Comparison of ENCODE assay signal across 11 mouse cellular contexts in the genomic region with DNA sequence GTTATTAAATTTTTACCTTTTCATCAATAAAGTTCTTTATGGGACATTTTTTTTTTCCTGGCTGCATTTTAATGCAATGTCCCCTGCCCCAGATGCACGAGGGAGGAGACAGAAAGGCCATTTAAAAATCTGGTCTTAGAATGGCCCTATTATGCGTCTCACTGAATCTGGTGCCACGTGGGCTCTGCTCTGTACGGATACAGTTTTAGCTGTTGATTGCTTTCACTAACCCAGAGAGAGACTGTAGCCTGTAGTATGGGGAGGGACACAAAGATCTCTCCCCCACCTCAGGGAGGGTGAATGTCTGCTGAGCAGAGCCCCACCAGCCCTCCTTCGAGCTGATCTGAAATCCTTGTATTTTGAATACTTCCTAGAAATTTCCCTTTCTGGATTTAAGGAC.
DNase-seq lines count a peak whose midpoint lies in the region; ATAC-seq lines count a peak whose summit lies in the region.
"Had no signal": no experiment of that assay in that cellular context is flagged by ENCODE, and none has a peak within 500 bp of the region (broad histone marks: within the 10 kb centered on the region; RNA-seq: fewer than 3 reads in every experiment).

No protein-coding gene starts in this region.

- H3K9ac ChIP-seq in heart, embryonic 13.5 days: no peak overlapping the region
- H3K9ac ChIP-seq in heart, embryonic 11.5 days (ENCODE audit: low read depth, low read length): no peak overlapping the region
- no peak overlapping the region for H3K9ac ChIP-seq in midbrain, embryonic 11.5 days (ENCODE audit: low read length)
- H3K9ac ChIP-seq in midbrain, embryonic 16.5 days (ENCODE audit: low read depth, low read length): no peak overlapping the region
- H3K9ac ChIP-seq in hindbrain, embryonic 15.5 days: no peak overlapping the region
- H3K9ac ChIP-seq: kidney, embryonic 15.5 days; liver, embryonic 12.5 days; neural tube, embryonic 12.5 days had no signal

- no peaks in the 10 kb centered on the region for H3K9me3 ChIP-seq in heart, embryonic 13.5 days
- H3K9me3 ChIP-seq in heart, embryonic 11.5 days (replicated peaks; ENCODE audit: control insufficient read depth, low read length): no peaks in the 10 kb centered on the region
- H3K9me3 ChIP-seq in midbrain, embryonic 11.5 days (ENCODE audit: control insufficient read depth, low read length): no peaks in the 10 kb centered on the region
- H3K9me3 ChIP-seq in midbrain, embryonic 16.5 days (replicated peaks; ENCODE audit: control insufficient read depth, low read length, poor library complexity, severe bottlenecking): no peaks in the 10 kb centered on the region
- no peaks in the 10 kb centered on the region for H3K9me3 ChIP-seq in hindbrain, embryonic 15.5 days
- H3K9me3 ChIP-seq: kidney, embryonic 15.5 days; liver, embryonic 12.5 days; neural tube, embryonic 12.5 days had no signal

- H3K4me2 ChIP-seq in heart, embryonic 13.5 days: no peak overlapping the region
- no peak overlapping the region for H3K4me2 ChIP-seq in heart, embryonic 11.5 days
- H3K4me2 ChIP-seq in midbrain, embryonic 11.5 days: no peak overlapping the region
- no peak overlapping the region for H3K4me2 ChIP-seq in midbrain, embryonic 16.5 days (ENCODE audit: low read length)
- no peak overlapping the region for H3K4me2 ChIP-seq in hindbrain, embryonic 15.5 days
- H3K4me2 ChIP-seq: kidney, embryonic 15.5 days; liver, embryonic 12.5 days; neural tube, embryonic 12.5 days had no signal

- H3K4me3 ChIP-seq in heart, embryonic 13.5 days: no peak overlapping the region
- no peak overlapping the region for H3K4me3 ChIP-seq in heart, embryonic 11.5 days (ENCODE audit: low read depth, low read length)
- H3K4me3 ChIP-seq in midbrain, embryonic 11.5 days (ENCODE audit: low read depth, low read length): no peak overlapping the region
- H3K4me3 ChIP-seq in midbrain, embryonic 16.5 days (ENCODE audit: low read depth, low read length): no peak overlapping the region
- H3K4me3 ChIP-seq in hindbrain, embryonic 15.5 days: no peak overlapping the region
- H3K4me3 ChIP-seq: kidney, embryonic 15.5 days; liver, embryonic 12.5 days; neural tube, embryonic 12.5 days had no signal

- DNase-seq in midbrain, embryonic 11.5 days (ENCODE audit: low spot score, missing footprints): peak; percentile 75
- no peak for DNase-seq in frontal cortex, postnatal 14 days (ENCODE audit: low spot score in 2 of 2)
- DNase-seq: heart, postnatal 36 days had no signal

- peaks cover 65% of the 10 kb centered on the region for H3K4me1 ChIP-seq in heart, embryonic 13.5 days
- H3K4me1 ChIP-seq in heart, embryonic 11.5 days (ENCODE audit: control insufficient read depth, insufficient read depth, low read length): peaks cover 47% of the 10 kb centered on the region
- H3K4me1 ChIP-seq in midbrain, embryonic 11.5 days (ENCODE audit: control insufficient read depth, insufficient read depth, low read length): peaks cover 8% of the 10 kb centered on the region
- H3K4me1 ChIP-seq in midbrain, embryonic 16.5 days (ENCODE audit: control insufficient read depth, insufficient read depth, low read length): peaks cover 7% of the 10 kb centered on the region
- H3K4me1 ChIP-seq in hindbrain, embryonic 15.5 days (replicated peaks): peaks cover 22% of the 10 kb centered on the region

- ATAC-seq in heart, embryonic 13.5 days (ENCODE audit: extremely low read depth, insufficient number of reproducible peaks, low FRiP score, low TSS enrichment): no peak
- ATAC-seq in heart, embryonic 11.5 days (replicated peaks; ENCODE audit: insufficient number of reproducible peaks, low FRiP score, low TSS enrichment): no peak
- no peak for ATAC-seq in midbrain, embryonic 11.5 days (ENCODE audit: low FRiP score)
- ATAC-seq in midbrain, embryonic 16.5 days: no peak
- no peak for ATAC-seq in hindbrain, embryonic 15.5 days (ENCODE audit: low FRiP score, low read depth)
- no peak for ATAC-seq in megakaryocyte, adult 5-6 weeks (ENCODE audit: poor library complexity, severe bottlenecking)
- ATAC-seq: liver, embryonic 12.5 days had no signal

- peak overlapping the region; percentile 84 for H3K27ac ChIP-seq in heart, embryonic 13.5 days (replicated peaks)
- H3K27ac ChIP-seq in heart, embryonic 11.5 days (ENCODE audit: low read depth, low read length): no peak overlapping the region
- H3K27ac ChIP-seq in midbrain, embryonic 11.5 days (ENCODE audit: low read depth, low read length): no peak overlapping the region
- no peak overlapping the region; the same call in 1 of the 2 replicates for H3K27ac ChIP-seq in midbrain, embryonic 16.5 days (ENCODE audit: low read length)
- peak overlapping the region; percentile 10; the same call in 1 of the 2 replicates for H3K27ac ChIP-seq in hindbrain, embryonic 15.5 days (replicated peaks)
- H3K27ac ChIP-seq: kidney, embryonic 15.5 days; liver, embryonic 12.5 days; neural tube, embryonic 12.5 days had no signal

- H3K27me3 ChIP-seq in heart, embryonic 13.5 days (replicated peaks): no peaks in the 10 kb centered on the region
- no peaks in the 10 kb centered on the region for H3K27me3 ChIP-seq in heart, embryonic 11.5 days (ENCODE audit: control insufficient read depth, insufficient read depth, low read length)
- H3K27me3 ChIP-seq in midbrain, embryonic 11.5 days (ENCODE audit: control insufficient read depth, insufficient read depth, low read length): no peaks in the 10 kb centered on the region
- no peaks in the 10 kb centered on the region for H3K27me3 ChIP-seq in midbrain, embryonic 16.5 days (ENCODE audit: control insufficient read depth, insufficient read depth, low read depth, low read length)
- H3K27me3 ChIP-seq in hindbrain, embryonic 15.5 days: no peaks in the 10 kb centered on the region
- H3K27me3 ChIP-seq: kidney, embryonic 15.5 days; liver, embryonic 12.5 days; neural tube, embryonic 12.5 days had no signal

- H3K36me3 ChIP-seq in heart, embryonic 13.5 days: no peaks in the 10 kb centered on the region
- no peaks in the 10 kb centered on the region for H3K36me3 ChIP-seq in heart, embryonic 11.5 days (ENCODE audit: control insufficient read depth, insufficient read depth, low read length)
- no peaks in the 10 kb centered on the region for H3K36me3 ChIP-seq in midbrain, embryonic 11.5 days (ENCODE audit: control insufficient read depth, insufficient read depth, low read length)
- H3K36me3 ChIP-seq in midbrain, embryonic 16.5 days (ENCODE audit: control insufficient read depth, insufficient read depth, low read length): no peaks in the 10 kb centered on the region
- H3K36me3 ChIP-seq in hindbrain, embryonic 15.5 days: no peaks in the 10 kb centered on the region
- H3K36me3 ChIP-seq: kidney, embryonic 15.5 days; liver, embryonic 12.5 days; neural tube, embryonic 12.5 days had no signal

- WGBS in heart, embryonic 13.5 days: 76% methylated on average over 5 of the region's 5 CpGs
- WGBS in heart, embryonic 11.5 days (ENCODE audit: insufficient replicate concordance): 83% methylated on average over 5 of the region's 5 CpGs
- WGBS in midbrain, embryonic 11.5 days: 80% methylated on average over 5 of the region's 5 CpGs
- 42% methylated on average over 5 of the region's 5 CpGs for WGBS in midbrain, embryonic 16.5 days
- WGBS in hindbrain, embryonic 15.5 days: 49% methylated on average over 5 of the region's 5 CpGs

Comparison
In these comparisons a context has a peak if more than half of its experiments do, and no peak if none do; other contexts are left out.
1. H3K27ac ChIP-seq: peak in heart, embryonic 13.5 days (single experiment) and hindbrain, embryonic 15.5 days (single experiment); none in heart, embryonic 11.5 days (single experiment), midbrain, embryonic 11.5 days (single experiment) and midbrain, embryonic 16.5 days (single experiment).